Mouse (Mus musculus): ENCODE results near the gene Polr3b. TPM values are rescaled to one million over a fixed set of nuclear protein-coding genes. Genes with fewer than 3 reads are reported as not detected.
A peak's percentile ranks its signal among the peaks of the same experiment; 100 is the strongest.

The Polr3b gene
- total RNA-seq (2021) = 26.8 and 31.2 TPM in 2 replicates
- long read RNA-seq, experiment 1, partial matches to known transcripts = 2 of 3 reads
- long read RNA-seq, experiment 1, other reads (novel, unspliced or antisense) = 1 of 3 reads
- long read RNA-seq, experiment 2, full-length matches to known transcripts = 1 of 4 reads
- long read RNA-seq, experiment 2, partial matches to known transcripts = 1 of 4 reads
- long read RNA-seq, experiment 2, other reads (novel, unspliced or antisense) = 2 of 4 reads

DNA sequence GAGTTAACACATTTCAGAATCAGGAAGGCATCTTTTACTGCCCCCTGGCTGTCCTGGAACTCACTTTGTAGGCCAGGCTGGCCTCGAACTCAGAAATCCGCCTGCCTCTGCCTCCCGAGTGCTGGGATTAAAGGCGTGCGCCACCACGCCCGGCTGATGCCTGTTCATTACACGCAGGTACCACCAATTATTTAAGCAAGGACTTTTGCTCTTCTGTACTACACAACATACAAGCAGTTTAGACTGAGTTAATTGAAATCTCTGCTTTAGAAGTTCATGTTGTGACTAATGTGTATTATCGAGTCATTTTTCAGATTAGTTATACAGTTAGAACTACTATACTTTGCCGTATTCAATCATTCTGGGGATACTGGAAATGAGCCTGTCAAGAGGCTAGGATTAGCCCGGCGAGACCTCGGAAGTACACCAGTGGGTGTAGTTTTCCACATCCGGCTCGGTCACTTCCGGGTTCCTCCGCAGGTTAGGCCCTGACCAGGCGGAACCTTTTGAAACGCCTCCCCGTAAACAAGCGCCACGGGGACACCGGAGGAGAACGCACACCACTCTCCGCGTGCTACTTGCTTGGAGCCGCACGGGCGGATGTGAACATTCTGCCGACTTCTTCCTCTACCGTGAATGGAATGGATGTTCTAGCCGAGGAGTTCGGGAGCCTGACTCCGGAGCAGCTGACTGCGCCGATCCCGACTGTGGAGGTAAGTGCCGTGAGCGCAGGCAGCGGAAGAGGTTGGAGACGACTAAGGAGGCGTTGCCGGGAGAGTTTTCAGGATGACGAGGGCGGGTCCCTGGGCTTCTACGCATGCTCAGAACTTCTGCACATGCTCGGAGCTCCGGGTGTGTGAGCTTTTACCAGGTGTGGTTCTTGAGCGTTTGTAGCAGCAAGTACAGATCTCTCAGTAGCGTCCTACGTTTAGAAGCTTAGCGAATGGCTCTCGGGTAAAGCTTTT lies at the start of gene Polr3b:
Gene Polr3b (plus strand): TSS at position 467 of the 965 bp plus-strand sequence.
- DNase-seq = peak; percentile 96

DNA sequence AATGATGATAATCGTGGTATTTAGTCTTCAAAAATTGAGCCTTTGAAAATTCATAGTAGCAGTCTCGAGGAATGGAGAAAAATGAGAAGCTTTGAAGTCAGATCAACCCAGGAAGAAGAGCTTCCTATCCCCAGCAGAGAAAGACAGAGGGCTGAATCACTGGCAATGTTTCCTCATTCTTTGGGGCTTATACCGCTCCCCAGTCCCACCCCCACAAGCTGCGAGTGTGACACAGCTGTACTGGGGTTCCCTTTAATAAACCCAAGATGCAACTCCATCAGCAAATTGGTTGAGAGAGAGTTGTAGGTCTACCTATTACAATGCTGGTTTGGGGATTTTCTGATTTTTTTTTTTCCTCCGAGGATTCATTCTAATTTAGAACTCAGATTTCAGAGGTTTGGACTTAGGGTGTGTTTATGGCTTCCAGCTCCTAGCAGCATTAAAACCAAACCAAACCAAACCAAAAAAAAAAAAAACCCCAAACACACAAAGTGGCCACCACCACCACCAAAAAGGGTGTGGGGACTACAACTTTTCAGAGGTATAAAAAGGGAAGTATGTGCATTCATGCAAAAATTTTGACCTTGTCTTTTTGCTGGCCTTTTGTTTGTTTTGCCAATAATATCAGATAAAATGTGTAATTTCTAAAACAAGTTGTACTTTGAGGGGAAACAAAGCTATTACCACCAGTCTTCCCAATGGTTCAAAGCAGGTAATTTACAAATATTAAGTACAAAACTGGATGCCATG lies 48.2 kb upstream of the Polr3b start:
- no peak for DNase-seq

DNA sequence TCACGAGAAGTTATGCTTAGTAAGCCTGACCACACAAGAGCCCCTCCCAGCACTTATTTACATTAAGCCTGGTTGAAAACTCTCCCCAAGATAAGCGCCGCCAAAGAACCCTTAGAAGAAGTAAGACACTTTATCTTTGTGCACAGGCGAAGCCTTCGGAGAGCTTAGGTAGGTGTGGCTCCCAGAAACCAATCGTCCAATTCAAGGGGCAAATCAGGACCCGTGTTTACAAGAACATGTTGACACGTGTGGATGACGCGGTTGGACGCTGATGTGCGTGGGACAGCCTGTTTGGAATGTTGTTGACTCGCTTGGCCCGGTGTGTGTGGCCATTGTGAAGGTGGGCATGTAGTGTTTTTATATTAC lies 46.1 kb upstream of the Polr3b start:
- no peak for DNase-seq

- DNase-seq = peak; percentile 97
These were observed 45.6 kb upstream of the Polr3b start, which contains the start of gene Tcp11l2 for GRCm38 (mm10) chr10:84576395-84577070. Gene Tcp11l2, plus strand, starts transcription at chr10:84576626.

DNA sequence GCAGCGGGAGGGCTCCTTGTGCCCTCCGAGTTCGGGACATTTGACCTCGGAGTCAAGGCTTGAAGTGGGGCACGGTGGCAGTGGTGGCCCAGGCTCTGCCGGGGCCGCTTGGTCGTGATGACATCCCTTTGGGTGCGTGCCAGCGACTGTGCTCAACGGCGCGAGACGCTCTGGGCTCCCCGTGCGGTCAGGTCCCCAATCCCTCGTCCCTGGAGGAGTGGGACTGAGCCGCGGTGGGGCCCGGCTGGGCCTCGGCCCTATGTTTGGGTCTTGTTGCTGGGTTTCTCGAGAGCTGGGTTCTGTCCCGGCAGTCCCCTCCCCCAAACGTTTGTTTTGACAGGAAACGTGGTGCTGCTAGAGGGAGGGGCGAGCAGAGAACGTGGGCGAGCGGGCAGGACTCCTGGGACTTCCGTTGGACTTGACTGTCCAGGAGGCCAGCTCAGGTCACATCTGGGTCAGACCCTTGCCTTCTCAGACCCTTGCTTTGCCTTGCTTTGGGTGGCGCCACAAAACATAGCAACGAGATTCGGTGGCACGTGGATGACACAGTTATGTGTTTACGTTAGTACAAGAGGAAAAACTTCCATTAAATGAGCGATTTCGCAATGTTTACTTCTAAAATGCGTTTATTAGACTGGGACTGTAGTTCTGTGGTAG lies 44.9 kb upstream of the Polr3b start:
- peak; percentile 91 for DNase-seq

DNA sequence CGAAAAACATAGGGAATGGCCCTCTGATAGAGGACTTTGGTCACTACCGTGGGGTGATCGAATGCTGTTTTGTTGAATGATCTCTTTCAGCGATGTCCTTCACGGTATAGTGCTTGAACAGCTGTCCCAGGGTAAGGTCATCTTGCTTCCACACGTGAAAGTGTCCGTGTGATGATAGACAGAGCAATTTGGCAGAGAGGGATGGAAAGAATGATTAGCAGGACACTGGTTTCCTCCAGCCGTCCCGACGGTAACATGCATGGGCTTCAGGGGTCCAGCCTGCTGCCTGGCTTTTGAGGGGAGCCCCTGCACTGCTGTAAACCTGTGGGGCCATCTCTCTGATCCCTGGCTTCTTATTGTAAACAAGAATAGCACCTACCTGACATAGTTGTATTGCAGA lies 43.4 kb upstream of the Polr3b start:
- no peak for DNase-seq

- no peak for DNase-seq
These were observed 42.6 kb upstream of the Polr3b start for GRCm38 (mm10) chr10:84579527-84579926.

DNA sequence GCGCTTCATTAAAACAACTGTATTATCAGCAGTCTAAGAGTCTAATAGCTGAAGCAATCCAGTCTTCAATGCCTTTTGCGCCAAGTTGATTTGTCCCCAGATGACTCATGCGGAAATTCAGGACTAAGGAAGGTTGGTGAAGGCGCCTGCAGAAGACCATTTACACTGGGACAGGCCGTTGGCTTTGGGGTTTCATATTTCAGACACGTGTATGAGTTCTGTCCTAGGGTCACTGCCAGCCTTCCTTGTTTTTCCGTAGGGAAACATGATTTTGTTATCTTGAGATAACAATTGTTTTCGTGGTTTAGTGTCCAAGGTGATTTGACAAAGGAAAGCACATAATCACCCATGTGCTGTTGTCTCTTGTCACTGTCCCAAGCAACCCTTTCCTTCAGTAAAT lies 40.9 kb upstream of the Polr3b start:
- peak; percentile 50 for DNase-seq

DNA sequence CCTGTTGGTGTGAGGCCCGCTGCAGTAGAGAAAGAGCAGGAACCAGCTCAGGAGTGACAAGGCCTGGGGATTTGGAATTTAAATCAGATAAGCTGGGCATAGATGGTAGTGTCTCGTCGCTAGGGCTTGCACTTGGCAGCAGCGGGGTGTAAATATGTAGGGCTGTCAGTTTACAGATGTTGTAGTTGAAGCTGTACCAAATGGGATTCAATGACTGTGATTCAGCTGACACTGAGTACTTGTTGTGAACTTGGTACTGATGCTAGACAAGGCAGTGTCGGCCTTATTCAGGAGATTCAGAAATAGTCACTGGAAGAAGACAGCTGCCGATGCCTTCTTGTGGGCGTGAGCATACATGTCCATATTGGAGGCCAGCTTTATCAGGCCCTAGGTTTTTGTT lies 39.9 kb upstream of the Polr3b start:
- no peak for DNase-seq

GRCm38 (mm10) chr10:84584451-84585293 lies 37.4 kb upstream of the Polr3b start:
- DNase-seq = no peak

GRCm38 (mm10) chr10:84585294-84585650 lies 36.8 kb upstream of the Polr3b start:
- no peak for DNase-seq

GRCm38 (mm10) chr10:84590956-84591355 lies 31.1 kb upstream of the Polr3b start:
- peak; percentile 78 for DNase-seq

DNA sequence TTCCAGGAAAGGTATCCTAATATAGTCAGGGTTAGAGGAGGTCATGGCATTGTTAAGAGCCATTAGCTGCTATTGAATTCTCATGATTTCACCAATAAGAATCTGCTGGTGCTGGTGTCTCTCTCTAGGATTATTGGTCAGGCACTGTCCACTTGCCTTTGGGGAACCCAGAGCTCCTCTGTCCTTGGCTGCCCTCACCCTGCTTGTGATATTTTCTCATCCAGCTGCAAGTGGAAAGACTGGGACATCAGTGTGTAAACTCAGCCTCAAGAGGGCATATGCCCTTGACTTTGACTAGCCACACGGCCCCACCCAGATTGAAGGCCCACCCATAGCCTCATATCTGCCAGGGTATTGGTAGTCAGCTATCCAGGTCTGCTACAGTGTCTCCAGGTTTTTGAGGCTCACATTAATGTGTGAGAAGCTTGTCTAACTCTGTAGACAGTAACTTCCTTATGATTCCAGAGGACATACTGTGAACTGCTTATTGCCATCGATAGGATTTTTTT lies 30.4 kb upstream of the Polr3b start:
- no peak for DNase-seq

DNA sequence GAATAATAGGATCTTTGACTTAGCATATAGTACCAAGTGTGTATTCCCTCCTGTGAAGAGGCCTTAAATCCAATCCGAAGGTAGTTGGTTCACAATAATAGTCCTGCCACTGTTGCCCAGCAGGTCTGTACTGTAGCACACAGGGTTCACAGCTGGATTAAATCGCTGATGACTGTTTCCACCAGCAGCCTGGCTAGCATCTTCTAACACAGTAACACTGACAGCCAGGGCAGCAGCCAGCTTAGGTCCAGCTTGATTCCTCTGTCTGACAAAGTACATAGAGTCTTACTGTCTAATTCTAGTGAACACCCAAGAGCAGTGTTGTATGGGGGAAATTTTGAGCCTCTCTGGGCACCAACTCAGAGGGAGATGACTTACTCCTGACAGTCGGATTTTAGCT lies 29.3 kb upstream of the Polr3b start:
- DNase-seq = no peak

DNA sequence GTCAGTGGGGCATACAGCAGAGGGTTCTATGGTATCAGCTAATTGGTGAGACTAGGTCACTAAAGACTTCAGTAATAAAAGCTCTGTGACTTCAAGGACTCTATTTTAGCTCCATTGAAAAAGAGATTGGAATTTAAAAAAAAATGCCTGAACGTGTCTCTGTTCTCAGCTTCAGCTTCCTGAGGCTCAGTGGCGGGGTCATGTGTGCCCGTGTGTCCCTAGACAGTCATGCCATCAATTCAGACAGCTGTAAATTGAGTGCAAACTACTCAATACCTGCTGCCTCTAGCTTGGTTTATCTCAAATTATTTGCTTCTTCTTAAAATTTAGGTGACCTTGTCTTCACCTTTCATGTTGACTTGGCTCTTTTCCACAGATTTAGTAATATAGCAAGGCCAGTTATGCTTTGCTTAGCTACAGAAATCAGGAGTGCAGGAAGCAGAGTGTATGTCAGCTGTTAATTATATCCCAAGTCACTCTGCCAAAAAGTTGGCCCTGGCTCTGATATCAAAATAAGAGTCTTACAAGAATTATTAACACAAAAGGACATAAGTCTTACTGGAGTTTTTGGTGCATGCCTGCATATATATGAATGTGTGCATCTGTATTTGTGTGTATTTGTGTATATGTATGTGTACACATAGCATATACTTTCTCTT lies 24.8 kb upstream of the Polr3b start:
- peak; percentile 60 for DNase-seq

- DNase-seq = no peak
These were observed 23.9 kb upstream of the Polr3b start for GRCm38 (mm10) chr10:84598172-84598571.

GRCm38 (mm10) chr10:84600136-84600535 lies 22.0 kb upstream of the Polr3b start:
- peak; percentile 79 for DNase-seq

DNA sequence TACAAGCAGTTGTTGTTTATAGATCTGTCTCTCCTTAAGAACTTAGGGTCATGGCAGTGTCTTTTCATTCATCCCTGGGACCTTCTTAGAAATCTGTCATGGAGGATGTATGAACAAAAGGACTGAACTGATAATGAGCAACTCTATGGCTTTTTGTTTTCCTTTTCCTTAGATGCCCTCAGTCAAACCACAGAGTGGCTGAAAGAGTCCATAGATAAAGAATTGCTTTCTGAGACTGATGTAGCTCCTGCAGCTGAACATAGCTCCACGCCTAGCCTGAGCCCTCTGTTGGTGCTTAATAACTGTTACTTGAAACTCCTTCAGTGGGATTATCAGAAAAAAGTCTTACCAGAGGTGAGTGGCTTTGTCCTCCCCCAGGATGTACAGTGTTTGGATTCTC lies 17.8 kb upstream of the Polr3b start:
- DNase-seq = no peak

GRCm38 (mm10) chr10:84608361-84608760 lies 13.7 kb upstream of the Polr3b start:
- no peak for DNase-seq

- no peak for DNase-seq
These were observed 11.8 kb upstream of the Polr3b start for GRCm38 (mm10) chr10:84610324-84610723.
